Mouse (Mus musculus) ES-Bruce4 (cell line): Measurements from ENCODE around the gene Ropn1l.

Experiments used
- CTCF ChIP-seq: IDR thresholded peaks from one replicate; pipeline ENCODE4 v1.8.1; 2011; ENCODE audit warnings: low read depth, low read length
- EP300 ChIP-seq: IDR thresholded peaks from 2 replicates; pipeline ENCODE4 v1.6.1; 2011; ENCODE audit warnings: low read depth, low read length; ENCODE audit not compliant: insufficient read depth
- POLR2A ChIP-seq: IDR thresholded peaks from one replicate; pipeline ENCODE4 v1.8.1; 2011; ENCODE audit warnings: low read length; ENCODE audit not compliant: insufficient read depth

DNA sequence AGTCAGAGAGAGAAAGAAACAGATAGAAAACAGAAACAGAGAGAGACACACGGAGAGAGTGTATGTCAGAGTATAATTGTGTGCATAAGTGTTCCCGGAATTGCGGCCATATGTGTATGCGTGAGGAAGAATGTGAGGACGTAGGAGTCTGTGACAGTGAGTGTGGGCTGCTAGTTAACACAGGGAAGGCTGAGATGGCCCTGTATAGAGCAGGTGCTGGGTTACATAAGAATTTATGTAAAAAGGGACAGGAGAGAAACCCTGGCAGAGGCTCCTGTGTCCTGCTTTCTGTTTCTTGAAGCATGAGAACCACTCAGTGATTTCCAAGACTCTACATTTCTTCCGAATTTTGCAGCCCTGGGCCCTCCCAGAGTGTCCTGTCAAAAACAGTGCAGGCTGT is 60.1 kb downstream of the Ropn1l start:
- TF ChIP-seq EP300 (no peak), POLR2A (no peak), CTCF (no peak)
